Mouse (Mus musculus) right cerebral cortex, postnatal 25 days (tissue): ENCODE measurements at regions not wholly inside any gene's neighbourhood (a gene's known extent, or its start where the extent isn't known, plus 50 kb on each side); places are given as distances from the start of the nearest gene placed in this dataset.

ENCODE experiments used
- DNase-seq: peaks from one replicate; pipeline ENCODE4 v3.0.0; 2022

DNA sequence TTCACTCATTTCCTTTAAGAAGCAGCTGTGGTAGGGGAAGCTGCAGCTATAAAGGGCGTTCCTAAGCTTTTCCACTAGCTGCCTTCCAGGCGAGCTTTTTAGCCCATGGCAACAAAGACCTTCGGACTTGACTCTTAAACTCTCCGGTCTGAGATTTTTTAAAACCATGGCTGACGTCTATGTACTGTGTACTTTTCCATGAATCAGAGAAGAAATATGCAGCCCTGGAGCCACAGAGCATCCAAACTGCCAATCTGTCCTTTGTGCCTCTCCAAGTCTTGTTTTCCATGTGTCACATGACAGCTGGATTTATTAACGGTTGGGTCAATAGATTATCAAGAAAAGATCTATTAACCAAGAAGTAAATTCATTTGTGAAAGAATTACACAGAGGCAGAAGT lies 78.9 kb upstream of the Gm9887 start:
- DNase-seq = no peak

DNA sequence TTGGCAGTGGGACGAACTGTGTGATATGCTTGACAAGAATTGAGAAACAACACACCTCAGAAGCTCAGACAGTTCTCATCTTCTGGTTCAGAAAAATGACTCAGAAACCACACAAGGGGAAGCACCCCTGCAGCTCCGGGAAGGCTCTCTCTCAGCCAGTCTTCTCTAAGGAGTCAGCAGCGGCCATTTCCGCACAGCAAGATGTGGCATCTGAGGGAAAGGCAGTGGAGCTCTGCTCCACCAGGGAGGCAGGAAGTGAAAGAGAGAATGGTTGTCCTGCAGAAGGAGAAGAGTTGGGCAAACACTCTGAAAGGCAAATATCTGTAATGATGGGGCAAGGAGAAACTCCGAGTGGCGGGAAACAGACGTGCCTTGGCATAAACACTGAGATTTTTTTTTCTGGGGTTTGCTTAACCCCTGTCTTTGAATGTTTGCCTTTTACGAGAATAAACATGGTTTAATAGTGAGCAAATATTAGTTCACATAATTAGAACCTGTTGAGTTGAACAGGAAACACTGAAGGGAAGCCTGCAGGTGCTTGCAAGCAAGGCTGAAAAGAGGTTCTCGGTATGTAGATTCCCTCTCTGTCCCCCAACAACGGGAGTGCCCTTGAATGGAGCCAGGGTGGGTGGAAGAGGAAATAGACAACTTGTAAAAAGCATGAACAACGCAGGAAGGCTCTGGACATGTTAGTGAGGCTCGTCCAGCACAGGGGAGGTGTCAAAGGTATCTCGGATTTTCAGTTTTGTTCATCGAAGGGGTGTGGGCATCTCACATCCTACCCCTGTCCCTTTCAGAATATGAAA lies 75.9 kb upstream of the Gm9887 start:
- no peak for DNase-seq

DNA sequence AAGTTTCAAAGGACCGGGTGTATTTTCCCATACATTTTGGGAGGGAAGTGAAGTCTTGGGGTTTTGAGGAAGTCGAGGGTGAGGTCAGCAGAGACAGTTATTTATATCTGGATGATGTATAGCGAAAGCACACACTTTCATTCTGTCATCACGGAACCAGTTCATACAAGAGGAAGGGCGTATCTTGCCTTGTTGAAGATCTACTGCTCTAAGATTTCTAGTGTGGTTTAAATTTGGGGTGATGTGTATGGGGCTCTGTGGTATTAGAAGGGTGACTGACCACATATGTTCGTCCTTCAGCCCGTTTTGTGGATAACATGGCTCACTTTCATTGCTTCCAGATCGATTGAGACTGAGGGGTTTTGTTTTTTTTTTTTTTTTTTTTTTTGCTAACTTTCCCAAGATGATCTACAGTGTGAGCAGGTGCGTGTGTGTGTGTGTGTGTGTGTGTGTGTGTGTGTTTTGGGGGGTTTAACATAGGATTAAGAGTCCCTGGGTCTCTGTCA lies 75.1 kb upstream of the Gm9887 start:
- no peak for DNase-seq

DNA sequence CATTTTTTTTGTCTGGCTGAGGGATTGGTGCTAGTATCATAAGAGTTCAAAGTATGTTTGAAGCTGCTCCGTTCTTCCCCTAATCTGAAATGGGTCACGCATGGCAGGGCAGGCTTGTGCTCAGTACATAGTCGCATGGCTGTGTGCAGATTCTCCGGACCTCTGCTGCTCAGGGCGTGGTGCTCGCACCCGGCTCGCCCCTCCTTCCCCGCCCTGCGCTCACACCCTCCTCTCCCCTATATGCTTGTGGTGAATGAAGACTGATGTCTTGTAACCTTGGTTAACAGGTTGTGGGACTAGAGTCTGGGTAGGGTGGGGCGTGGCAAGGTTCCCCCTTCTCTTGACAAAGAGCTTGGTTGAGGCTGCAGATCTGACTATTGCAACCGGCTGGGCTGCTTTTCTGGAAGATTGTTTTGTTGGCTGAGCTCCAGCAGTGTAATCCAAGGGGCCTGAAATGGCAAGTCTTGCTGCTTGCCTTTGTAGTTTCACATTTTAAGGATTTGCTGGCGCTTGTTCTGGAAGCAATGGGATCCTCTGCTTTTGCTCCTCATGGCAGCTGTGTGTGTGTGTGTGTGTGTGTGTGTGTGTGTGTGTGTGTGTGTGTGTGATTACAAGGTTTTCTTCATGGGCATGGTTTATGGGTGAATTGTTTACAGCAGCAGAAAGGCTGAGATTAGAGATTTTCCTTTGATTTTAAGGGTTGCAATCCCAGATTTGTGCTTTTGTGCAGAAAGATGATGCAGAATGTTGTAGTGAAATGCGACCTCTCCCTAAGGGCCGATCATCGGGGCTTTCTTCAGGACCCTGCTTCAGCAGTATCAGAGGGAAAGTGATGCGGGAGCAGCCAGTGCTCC lies 74.4 kb upstream of the Gm9887 start:
- no peak for DNase-seq

DNA sequence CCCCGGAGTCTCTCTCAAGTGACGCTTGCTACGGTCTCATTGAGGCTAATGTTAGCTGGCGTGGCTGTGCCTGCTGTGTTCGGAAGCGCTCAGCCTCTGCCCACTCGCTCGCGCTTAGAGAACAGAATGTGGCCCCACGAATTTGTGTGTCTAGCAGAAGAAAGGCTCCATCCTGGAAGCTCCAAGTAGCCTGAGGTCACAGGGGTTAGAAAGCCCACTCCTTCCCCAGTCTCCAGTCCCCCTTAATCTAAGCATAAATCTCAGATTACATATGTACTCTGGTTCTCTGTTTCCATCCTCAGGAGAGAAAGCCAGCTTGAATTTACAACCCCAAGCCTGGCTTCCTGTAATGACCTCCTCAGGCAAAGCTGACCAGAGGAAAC lies 73.8 kb upstream of the Gm9887 start:
- no peak for DNase-seq

DNA sequence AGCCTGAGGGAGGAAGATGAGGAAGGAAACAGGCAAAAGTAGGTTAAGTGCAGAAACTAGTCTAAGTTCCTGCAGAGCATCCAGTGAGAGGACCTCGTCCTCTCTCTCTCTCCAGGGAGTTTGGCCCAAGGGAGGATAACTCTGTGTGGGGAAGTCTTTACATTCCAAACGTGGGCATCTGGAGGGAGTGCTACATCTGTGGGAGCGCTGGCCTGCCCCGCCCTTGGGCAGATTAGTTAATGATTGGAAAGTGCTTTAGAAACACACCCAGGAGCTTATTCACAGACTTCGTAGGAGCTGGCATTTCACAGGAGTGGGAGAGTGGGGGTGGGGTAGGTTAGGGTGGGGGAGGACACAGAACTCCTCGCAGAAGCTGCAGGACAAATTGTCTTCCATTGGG lies 70.1 kb upstream of the Gm9887 start:
- no peak for DNase-seq

DNA sequence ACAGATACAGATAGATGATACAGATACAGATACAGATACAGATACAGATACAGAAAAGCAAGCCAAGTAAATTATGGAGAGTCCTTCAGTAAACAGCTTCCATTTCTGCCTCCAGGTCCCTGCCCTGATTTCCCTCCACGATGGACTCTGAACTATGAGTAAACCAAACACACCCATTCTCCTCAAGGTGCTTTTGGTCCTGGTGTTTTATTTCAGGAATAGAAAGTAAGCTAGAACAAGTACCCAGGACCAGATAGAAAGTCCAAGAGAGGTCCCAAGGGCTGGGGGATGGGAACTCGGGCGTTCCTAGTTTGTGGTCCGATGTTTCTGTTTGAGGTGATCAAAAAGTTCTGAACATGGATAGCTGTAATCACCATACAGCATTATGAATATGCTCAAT lies 69.5 kb upstream of the Gm9887 start:
- no peak for DNase-seq

DNA sequence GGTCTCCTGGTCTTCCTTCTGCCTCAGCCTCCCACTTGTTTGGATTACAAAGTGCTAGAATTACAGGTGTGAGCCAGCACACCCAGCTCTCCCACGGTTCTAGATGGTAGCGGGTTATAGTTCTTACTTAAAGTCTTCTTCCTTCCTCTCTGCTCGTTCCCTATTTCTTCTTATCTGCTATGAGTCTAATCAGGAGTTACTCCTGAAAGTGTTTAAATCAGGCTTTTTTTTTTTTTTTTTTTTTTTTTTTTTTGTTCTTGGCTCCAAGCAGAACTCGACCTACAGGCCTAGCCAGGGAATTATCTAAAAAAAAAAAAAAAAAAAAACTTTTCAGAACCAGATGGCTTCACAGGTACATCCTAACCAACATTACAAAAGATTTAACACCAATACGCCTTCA lies 66.0 kb upstream of the Gm9887 start:
- no peak for DNase-seq

DNA sequence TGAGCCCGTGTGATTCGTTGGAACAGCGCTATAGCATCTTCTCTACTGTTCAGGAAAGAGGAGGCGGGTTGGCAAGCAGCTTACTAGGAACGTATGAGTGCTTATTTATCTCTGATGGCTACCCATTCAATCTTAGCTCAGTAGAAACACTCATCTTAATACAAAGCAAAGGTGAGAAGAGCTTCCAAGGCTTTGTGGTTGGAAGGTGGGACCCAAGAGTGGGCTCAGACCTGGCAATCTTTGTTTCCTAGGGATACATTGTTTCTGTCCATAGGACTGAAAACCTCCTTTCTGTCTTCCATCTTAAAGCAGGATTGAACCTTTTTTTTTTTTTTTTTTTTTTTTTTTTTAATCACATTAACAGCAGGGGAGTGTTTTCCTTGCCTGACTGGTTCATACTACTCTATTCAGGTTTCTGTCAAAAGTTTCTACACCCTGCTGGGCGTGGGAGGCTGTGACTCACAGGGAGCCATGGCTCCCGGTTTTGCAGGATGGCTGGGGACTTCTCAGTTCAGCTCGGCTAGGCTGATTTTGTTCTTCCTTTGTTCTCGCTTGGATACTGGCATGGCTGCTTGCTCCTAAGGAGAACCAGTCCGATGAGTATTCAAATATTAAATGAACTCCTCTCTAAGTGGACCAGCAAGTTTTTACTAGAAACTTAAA lies 64.7 kb upstream of the Gm9887 start:
- peak; percentile 62 for DNase-seq

DNA sequence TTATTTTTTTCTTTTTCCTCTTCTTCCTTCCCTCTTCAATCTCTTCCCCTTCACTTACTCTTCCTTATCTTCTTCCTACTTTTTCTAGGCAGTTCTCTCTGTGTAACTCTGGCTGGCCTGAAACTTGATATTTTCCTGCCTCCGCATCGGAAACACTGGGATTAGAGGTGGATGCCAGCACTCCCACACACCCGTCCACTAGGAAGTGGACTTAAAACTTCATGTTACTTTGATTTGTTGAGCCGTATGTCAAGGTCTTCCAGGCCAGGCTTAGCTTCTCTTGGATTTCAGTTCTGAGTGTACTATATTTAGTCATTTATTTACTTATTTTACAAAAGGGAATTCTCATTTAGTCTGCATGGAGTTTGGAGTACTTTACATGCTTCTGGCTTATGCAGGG lies 62.1 kb upstream of the Gm9887 start:
- no peak for DNase-seq

DNA sequence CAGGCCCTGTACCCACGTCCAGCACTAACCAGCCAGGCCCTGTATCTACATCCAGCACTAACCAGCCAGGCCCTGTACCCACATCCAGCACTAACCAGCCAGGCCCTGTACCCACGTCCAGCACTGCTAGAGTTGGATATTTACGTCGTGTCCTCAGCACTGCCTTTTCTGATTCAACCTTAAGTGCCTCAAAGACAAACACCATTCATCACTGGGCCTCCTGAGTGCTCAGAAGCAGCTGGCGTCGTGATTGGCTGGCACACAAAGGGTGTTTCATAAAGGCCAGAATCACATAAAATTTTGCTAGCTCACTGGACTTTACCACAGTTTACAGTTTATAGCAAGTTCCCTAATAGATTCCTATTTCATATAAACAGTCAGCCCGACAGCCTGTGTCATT lies 59.8 kb upstream of the Gm9887 start:
- DNase-seq = no peak

DNA sequence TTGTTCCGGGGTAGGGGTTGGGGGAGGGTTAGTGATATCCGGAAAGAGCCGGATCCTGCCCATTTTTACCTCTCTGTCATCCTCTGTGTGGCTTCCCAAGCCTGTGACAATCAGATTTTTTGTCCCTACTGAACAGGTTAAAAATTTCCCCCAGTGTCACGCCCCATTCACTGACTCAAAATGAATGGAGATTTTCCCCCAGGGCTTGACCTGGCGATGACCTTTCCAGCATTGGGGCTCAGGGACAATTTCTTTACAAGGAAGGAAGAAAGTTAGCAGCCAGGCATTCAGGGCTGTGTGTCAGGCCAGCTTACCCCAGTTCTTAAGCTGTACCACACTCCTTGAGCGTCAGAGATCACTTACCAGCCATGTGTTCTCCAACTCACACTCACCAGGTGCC lies 55.9 kb upstream of the Gm9887 start:
- no peak for DNase-seq

DNA sequence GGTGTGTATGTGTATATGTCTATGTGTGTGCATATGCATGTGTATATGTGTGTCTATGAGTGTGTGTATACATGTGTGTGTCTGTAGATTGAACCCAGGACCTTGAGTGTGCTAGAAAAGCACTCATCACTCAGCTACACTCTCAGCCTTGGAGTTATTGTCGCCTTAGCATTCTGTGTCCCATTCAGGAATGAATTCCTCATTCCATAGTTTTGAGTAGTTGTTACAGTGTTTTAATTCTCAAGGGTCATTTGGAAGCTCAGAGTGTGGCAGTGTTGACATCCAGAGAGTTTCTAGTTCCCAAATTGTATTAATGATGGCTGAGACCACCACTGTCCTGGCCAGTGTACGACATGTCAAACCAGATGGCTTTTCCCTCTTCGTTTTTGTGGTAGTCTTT lies 53.4 kb upstream of the Gm9887 start:
- DNase-seq = no peak

DNA sequence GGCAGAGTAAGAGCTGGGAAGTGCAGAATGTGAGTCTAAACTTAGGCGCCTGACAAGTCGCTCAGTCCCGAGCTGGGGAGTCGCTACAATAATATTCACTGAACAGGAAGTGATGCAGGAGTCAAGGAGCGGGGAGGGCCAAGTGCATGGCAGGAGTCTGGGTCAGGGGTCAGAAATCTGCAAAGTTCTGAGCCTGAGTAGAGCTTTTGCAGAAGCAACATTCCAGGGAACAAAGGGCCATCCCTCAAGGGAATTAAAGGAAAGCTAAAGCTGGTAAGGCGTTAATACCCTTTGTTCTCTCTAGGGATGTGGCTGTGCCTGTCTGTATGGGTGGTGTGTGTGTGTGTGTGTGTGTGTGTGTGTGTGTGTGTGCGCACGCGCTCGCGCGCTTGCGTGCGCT lies 52.7 kb upstream of the Gm9887 start:
- no peak for DNase-seq
